Mouse (Mus musculus) heart, embryonic 16.5 days (tissue): ENCODE data around the gene Parm1. TPM values are rescaled to one million over a fixed set of nuclear protein-coding genes. Genes with fewer than 3 reads are reported as not detected.

Experiments used
- ATAC-seq: fragments of 200-750 bp; cut with Nextera tagmentation; replicated peaks from 2 replicates; pipeline ENCODE4 v1.8.0; 2017; ENCODE audit warnings: moderate number of reproducible peaks; ENCODE audit not compliant: insufficient read depth, low FRiP score; ENCODE audit errors: extremely low read depth
- H3K27ac ChIP-seq: fragments of 300-500 bp; sonication (generic); 2 replicates; pipeline ENCODE4 v1.5.1; 2014; ENCODE audit warnings: mild to moderate bottlenecking, low read length, control low read depth, moderate library complexity
- H3K27me3 ChIP-seq: fragments of 300-500 bp; sonication (generic); 2 replicates; pipeline ENCODE4 v1.6.1; 2014; ENCODE audit warnings: low read length, mixed read lengths; ENCODE audit not compliant: control insufficient read depth, insufficient read depth
- H3K36me3 ChIP-seq: fragments of 300-500 bp; sonication (generic); 2 replicates; pipeline ENCODE4 v1.6.1; 2014; ENCODE audit not compliant: control insufficient read depth, insufficient read depth
- H3K4me1 ChIP-seq: fragments of 300-500 bp; sonication (generic); 2 replicates; pipeline ENCODE4 v1.6.1; 2014; ENCODE audit warnings: low read length, mixed read lengths; ENCODE audit not compliant: control insufficient read depth, insufficient read depth
- H3K4me2 ChIP-seq: fragments of 300-500 bp; sonication (generic); 2 replicates; pipeline ENCODE4 v1.6.1; 2014; ENCODE audit warnings: low read depth, mild to moderate bottlenecking, control low read depth, low read length
- H3K4me3 ChIP-seq: fragments of 300-500 bp; sonication (generic); 2 replicates; pipeline ENCODE4 v1.5.1; 2014; ENCODE audit warnings: mild to moderate bottlenecking, control low read depth, low read length
- H3K9ac ChIP-seq: fragments of 300-500 bp; sonication (generic); 2 replicates; pipeline ENCODE4 v1.6.1; 2014; ENCODE audit warnings: low read length, control low read depth
- H3K9me3 ChIP-seq: fragments of 300-500 bp; sonication (generic); replicated peaks from 2 replicates; pipeline ENCODE4 v1.6.1; 2016; ENCODE audit warnings: low read length; ENCODE audit not compliant: control insufficient read depth
- WGBS: fragments of 180-500 bp; shearing (Covaris S2); extraction: QIAGEN DNeasy Blood & Tissue Kit; methylation state at CpG from one replicate; pipeline ENCODE4 v1.1.7; 2014; 5-methylcytosine and 5-hydroxymethylcytosine counted together
- polyA plus RNA-seq: library from polyadenylated mRNA; unstranded; fragments of >200 nt; fragmentation: Nextera tagmentation; extraction: Ambion mirVana; gene quantifications from 2 replicates; pipeline ENCODE4 v1.2.1, GENCODE M21; 2015

Gene Parm1
- 30.2 and 32.5 TPM in 2 replicates for polyA plus RNA-seq

DNA sequence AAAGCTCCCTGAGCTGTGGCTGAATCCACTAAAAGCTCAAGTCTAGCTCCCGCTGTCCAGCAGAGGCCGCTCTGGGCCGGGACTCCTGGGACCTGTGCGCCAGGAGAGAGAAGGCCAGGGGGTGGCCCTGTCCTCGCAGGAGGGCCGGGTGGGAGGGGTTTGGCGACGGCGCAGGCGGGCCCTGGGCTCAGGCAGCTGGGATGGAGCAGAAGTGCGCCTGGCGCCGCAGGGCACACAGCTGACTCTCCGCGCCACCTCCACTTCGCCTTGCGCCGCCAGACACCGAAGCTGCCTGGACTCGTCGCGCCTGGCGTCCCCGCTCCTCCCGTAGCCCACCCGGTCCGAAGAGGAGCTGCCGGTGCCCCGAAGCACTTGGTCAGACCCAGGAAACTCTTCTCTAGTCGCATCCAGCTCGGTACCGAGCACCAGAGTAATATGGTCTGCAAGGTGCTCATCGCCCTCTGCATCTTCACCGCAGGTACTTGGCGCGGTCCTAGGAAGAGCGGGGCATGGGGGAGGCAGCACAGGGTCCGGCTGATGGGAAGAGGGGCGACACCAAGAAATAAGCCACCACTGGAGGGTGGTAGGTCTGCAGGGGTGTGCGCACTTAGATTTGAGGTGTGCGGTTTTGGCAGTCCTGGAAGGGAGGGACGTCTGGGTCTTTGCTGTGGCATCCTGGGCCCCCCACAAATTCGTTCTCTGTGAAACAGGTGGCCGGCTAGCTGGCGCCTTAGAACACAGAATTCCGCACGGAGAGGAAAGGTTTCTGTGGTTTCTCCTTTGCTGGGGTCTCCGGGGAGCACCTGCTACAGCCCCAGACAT is at the start of gene Parm1:
Parm1 (plus strand) TSS at position 136 of the 822 bp plus-strand sequence.
- under 1% methylated on average over 48 of the region's 48 CpGs for WGBS

DNA sequence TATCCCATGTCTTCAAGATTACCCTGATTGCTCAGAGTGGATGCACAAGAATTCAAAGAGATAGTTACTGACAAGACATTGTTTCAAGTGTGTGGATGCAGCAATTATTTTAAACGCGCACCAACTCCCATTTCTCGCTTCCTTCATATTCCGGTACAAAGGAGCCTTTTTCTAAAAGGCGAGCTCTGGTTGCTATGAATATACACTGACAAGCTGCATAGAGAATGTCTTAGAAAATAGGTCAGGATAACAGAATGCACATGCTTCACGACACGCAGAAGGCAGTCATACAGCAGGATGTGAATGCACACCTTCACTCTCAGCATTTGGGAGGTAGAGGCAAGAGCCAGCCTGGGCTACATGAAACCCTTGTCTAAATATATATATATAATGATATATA is 42.2 kb upstream of the Parm1 start:
- Histone ChIP-seq H3K9me3 (no peaks in the 10 kb centered on the region), H3K4me1 (no peaks in the 10 kb centered on the region), H3K27ac (no peak overlapping the region), H3K9ac (no peak overlapping the region), H3K4me2 (no peak overlapping the region), H3K27me3 (no peaks in the 10 kb centered on the region), H3K4me3 (no peak overlapping the region), H3K36me3 (no peaks in the 10 kb centered on the region)
- WGBS, result 91% methylated on average over 7 of the region's 7 CpGs
- ATAC-seq, result no peak

More for the DNA sequence above, at the start of gene Parm1:
- Histone ChIP-seq H3K27me3 (no peaks in the 10 kb centered on the region), H3K9ac (peak within 1 kb of the TSS; percentile 80), H3K36me3 (no peaks in the 10 kb centered on the region), H3K4me2 (peak within 1 kb of the TSS; percentile 84), H3K4me3 (peak within 1 kb of the TSS; percentile 71), H3K27ac (peak within 1 kb of the TSS; percentile 74), H3K4me1 (peaks cover 25% of the 10 kb centered on the region), H3K9me3 (no peaks in the 10 kb centered on the region)
- peak; percentile 97 for ATAC-seq

DNA sequence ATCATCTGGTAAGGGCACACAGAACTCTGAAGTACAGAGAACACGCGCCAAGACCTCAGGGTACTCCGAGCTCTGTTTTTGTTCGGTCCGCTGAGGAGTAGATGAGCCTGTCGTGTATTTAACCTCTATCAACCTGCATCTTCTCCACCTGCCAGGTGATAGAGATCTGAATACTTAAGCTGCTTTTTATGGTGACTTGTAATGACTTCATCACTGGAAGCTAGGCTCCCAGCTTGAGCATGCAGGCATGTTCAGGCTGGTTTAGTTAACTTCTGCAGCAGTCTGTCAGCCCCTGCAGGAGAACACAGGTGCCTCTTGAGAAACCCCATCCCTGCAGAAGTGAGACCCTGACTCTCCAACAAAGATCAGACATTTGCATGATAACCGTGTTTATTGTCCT is 40.6 kb upstream of the Parm1 start:
- Histone ChIP-seq H3K27ac (no peak overlapping the region), H3K27me3 (no peaks in the 10 kb centered on the region), H3K9ac (no peak overlapping the region), H3K36me3 (no peaks in the 10 kb centered on the region), H3K9me3 (no peaks in the 10 kb centered on the region), H3K4me1 (no peaks in the 10 kb centered on the region), H3K4me2 (no peak overlapping the region), H3K4me3 (no peak overlapping the region)
- ATAC-seq, result no peak
- WGBS, result 80% methylated on average over 7 of the region's 7 CpGs

DNA sequence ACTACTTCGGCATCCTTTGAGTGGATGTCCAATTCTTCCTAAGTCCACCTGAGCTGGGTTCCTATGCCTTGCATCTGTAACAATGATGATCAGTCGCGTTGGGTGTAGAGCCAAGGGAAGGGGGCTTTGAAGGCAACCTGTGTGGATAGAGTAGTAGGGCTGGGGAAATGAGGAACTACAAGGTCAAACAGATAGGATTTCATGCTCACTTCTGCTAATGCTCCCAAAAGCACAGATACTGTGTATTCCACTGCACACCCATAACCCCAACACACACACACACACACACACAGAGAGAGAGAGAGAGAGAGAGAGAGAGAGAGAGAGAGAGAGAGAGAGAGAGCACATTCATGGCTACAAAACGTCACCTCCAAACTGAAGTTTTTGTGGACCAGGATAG is 38.7 kb upstream of the Parm1 start:
- Histone ChIP-seq H3K27ac (no peak overlapping the region), H3K36me3 (no peaks in the 10 kb centered on the region), H3K9ac (no peak overlapping the region), H3K4me2 (no peak overlapping the region), H3K4me3 (no peak overlapping the region), H3K4me1 (no peaks in the 10 kb centered on the region), H3K27me3 (no peaks in the 10 kb centered on the region), H3K9me3 (no peaks in the 10 kb centered on the region)
- 89% methylated on average over 4 of the region's 4 CpGs for WGBS
- ATAC-seq, result no peak

DNA sequence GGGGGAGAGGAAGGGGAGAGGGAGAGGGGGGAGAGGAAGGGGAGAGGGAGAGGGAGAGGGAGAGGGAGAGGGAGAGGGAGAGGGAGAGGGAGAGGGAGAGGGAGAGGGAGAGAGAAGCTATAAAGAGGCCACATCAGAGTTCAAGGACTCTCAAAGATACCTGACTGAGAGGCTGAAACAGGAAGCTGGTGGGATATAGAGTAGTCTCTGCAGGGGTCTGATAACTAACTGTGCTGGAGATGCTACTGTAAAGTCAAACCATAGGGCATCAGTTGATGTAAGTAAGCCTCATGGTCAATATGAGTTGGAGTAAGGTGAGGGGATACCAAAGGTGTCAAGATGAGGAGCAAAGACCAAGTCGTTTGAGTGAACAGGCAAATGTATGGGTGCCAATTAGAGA is 37.3 kb upstream of the Parm1 start:
- Histone ChIP-seq H3K36me3 (no peaks in the 10 kb centered on the region), H3K9me3 (no peaks in the 10 kb centered on the region), H3K4me3 (no peak overlapping the region), H3K27me3 (no peaks in the 10 kb centered on the region), H3K27ac (no peak overlapping the region), H3K4me1 (no peaks in the 10 kb centered on the region), H3K9ac (no peak overlapping the region), H3K4me2 (no peak overlapping the region)
- WGBS, result 52% methylated on average over 1 of the region's 1 CpGs
- no peak for ATAC-seq

DNA sequence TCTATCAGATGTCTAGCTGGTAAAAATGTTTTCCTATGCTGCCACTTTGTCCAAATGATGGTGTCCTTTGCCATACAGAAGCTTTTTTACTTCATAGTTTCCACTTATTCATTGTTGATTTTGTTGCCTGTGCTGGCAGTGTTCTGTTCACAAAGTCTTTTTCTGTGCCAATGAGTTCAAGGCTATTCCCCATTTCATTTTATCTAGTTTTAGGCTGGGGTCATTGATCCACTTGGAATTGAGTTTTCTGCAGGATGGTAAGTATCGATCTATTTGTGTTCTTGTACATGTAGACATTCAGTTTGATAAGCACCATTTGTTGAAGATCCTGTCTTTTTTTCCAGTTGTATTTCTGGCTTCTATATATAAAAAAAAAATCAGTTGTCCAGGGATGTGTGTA is 33.1 kb upstream of the Parm1 start:
- ATAC-seq, result no peak
- H3K4me3 ChIP-seq, result no peak overlapping the region
- H3K9ac ChIP-seq, result no peak overlapping the region
- no peak overlapping the region for H3K27ac ChIP-seq
- no peaks in the 10 kb centered on the region for H3K9me3 ChIP-seq
- no peaks in the 10 kb centered on the region for H3K36me3 ChIP-seq
- H3K4me1 ChIP-seq, result no peaks in the 10 kb centered on the region
- no peaks in the 10 kb centered on the region for H3K27me3 ChIP-seq
- no peak overlapping the region for H3K4me2 ChIP-seq
- WGBS, result 85% methylated on average over 1 of the region's 1 CpGs

DNA sequence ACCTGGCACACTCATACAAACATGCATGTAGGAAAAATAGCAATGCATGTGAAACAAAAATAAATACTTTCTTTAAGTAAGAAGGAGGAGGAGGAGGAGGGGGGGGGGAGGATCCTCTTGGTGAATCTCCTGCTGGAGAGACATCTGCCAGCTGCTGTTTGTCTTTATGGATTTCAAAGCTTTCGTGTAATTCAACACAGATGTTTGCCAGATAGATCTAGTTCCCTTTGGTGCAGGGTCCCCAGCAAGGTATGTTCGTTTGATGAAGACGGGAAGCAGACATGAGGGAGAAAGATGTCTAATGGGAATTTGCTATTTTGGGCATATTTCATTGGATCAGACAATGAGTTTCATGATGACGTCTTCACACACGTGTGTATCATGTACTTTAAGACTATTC is 23.0 kb upstream of the Parm1 start:
- Histone ChIP-seq H3K4me3 (no peak overlapping the region), H3K27me3 (no peaks in the 10 kb centered on the region), H3K36me3 (no peaks in the 10 kb centered on the region), H3K9ac (no peak overlapping the region), H3K27ac (no peak overlapping the region), H3K4me2 (no peak overlapping the region), H3K9me3 (no peaks in the 10 kb centered on the region), H3K4me1 (no peaks in the 10 kb centered on the region)
- ATAC-seq, result no peak
- WGBS, result 56% methylated on average over 5 of the region's 5 CpGs

DNA sequence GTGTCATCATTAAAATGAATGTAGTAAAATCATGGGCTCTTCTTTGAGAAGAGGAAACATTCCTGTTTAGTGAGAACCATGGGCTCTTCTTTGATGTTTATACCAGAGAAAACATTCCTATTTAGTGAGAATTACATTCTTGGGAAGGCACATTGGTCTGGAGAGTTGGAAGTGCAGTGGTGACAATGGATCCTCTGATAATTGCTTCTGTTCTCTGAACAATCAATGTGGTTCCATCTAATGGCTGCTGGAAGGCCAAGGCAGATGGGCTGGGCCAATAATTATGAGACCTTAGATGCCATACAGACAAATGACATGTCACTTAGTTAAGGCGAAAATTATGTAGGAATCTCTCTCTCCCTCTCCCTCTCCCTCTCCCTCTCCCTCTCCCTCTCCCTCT is 16.1 kb upstream of the Parm1 start:
- no peaks in the 10 kb centered on the region for H3K36me3 ChIP-seq
- WGBS, result 70% methylated on average over 1 of the region's 1 CpGs
- no peak overlapping the region for H3K4me2 ChIP-seq
- H3K9me3 ChIP-seq, result no peaks in the 10 kb centered on the region
- no peaks in the 10 kb centered on the region; the same call in 1 of the 2 replicates for H3K4me1 ChIP-seq
- no peak overlapping the region for H3K9ac ChIP-seq
- no peak overlapping the region for H3K27ac ChIP-seq
- H3K27me3 ChIP-seq, result no peaks in the 10 kb centered on the region
- ATAC-seq, result no peak
- no peak overlapping the region for H3K4me3 ChIP-seq

DNA sequence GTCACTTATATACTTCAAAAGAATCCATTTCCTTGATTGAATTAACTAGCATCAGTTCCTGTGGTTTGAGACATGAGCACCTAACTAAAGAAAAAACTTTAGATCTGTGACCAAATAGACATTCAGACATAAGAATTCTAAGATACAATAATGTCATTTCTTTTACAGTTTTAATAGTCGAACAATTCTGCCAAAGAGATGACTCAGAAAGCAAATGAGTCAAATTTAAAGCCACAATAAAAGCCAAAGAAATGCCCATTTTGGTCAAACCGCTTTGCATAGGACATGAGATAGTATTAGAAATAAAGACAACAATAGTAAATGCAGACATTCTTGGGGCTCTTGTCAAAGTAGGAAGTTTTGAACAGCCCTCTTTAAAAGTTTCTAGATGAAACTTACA is 15.0 kb upstream of the Parm1 start:
- no peaks in the 10 kb centered on the region for H3K36me3 ChIP-seq
- no peak overlapping the region for H3K4me2 ChIP-seq
- H3K9ac ChIP-seq, result no peak overlapping the region
- H3K9me3 ChIP-seq, result no peaks in the 10 kb centered on the region; the same call in 1 of the 2 replicates
- no peaks in the 10 kb centered on the region for H3K27me3 ChIP-seq
- H3K27ac ChIP-seq, result no peak overlapping the region
- no peaks in the 10 kb centered on the region; the same call in 1 of the 2 replicates for H3K4me1 ChIP-seq
- 86% methylated on average over 2 of the region's 2 CpGs for WGBS
- no peak overlapping the region for H3K4me3 ChIP-seq
- ATAC-seq, result no peak
